Mouse (Mus musculus) layer of hippocampus, adult 11-12 months (tissue): Measurements from ENCODE around the gene Cnr1.

Source experiments
- DNase-seq: peaks from one replicate; pipeline ENCODE4 v3.0.0; 2022; ENCODE audit warnings: low spot score

Gene Cnr1

DNA sequence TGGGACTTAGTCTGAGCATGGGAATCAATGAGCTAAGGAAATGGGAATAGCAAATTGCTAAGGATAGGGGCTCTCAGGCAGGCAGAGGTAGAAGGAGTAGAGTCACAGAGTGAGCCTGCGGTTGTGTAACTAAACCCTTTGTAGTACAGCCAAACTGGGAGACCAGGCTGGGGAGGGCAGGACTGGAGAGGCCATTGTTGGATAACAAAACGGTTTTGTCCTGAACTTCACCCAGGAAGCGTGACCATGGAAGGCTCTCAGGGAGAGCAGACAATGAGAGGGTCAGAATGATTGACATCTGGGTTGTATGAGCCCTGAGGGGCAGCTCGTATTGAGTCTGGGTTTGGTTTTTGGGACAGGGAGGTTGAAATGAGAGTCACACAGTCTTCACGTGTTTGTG lies 17.2 kb downstream of the Cnr1 start:
- no peak for DNase-seq

DNA sequence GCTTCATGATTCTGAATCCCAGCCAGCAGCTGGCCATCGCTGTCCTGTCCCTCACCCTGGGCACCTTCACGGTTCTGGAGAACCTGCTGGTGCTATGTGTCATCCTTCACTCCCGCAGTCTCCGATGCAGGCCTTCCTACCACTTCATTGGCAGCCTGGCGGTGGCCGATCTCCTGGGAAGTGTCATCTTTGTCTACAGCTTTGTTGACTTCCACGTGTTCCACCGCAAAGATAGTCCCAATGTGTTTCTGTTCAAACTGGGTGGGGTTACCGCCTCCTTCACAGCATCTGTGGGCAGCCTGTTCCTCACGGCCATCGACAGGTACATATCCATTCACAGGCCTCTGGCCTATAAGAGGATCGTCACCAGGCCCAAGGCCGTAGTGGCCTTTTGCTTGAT lies 19.5 kb downstream of the Cnr1 start:
- no peak for DNase-seq

DNA sequence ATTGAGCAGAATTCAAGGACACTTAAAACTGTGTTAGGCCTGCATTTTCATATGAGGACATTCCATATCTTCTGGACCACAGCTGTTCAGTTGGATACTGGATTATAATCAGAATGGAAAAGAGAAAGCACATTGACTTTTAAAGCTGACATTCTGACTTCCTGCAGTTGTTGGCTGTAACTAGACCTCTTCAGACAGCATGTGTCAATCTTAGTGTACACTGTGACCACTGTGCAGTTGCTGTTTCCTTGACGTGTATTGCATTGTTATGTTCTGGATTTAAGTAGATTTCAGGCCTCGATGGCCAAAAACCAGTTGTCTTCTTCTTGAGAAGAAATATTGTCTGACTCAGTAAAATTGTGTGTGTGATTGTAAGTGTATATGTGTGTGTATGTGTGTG lies 21.3 kb downstream of the Cnr1 start:
- DNase-seq, result no peak

DNA sequence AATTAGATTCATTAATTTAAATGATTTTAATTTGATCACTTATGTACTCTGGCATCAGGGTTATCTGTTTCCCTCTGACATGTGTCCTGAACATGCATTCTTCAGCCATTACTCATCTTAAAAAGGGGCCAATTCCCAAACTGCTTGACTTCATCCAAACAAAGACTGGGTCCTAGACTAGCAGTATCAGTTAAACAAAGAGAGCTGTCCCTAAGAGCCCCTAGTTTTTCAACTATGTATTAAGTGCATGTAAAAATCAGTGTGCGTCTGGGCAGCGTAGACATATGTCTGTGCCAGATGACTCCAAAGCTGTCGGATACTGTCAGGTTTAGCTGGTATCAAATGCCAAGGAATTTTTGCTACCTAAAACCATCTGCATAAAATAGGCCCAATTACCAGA lies 23.2 kb downstream of the Cnr1 start:
- DNase-seq, result no peak

DNA sequence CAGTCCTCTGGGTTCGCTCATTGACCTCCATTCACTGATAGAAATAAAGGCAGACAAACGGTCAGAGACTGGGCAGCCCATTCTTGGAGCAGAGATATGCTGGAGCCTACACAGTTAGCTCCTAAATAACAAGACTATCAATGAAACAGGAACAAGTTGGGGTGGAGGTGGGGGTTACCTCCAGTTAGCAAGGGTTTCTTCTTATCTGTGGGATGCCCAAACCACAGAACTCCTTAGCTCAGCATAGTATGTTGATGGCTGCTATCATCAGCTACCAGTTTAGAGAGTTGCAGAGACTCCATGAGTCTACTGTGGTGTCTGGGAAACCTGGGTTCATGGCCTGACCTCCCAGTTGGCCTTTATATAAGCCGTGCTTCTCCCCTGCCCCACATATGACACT lies 33.0 kb downstream of the Cnr1 start:
- no peak for DNase-seq

DNA sequence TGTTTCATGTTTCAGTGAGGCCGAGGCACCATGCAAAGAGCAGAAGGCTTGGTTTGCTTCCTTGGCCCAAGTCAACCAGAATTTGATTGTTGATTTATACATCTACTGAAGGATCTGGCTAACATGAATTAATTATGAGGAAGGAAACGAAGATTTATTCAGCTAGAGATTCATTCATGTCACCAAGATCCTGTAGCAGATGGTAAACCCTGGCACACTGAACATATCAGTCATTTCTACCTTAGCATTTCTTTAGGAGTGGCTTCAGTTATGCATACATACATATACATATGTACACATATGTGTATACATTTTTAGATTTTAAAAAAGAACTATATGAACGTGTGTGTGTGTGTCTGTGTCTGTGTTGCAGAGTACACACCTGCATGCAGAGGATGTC lies 34.1 kb downstream of the Cnr1 start:
- DNase-seq, result no peak

DNA sequence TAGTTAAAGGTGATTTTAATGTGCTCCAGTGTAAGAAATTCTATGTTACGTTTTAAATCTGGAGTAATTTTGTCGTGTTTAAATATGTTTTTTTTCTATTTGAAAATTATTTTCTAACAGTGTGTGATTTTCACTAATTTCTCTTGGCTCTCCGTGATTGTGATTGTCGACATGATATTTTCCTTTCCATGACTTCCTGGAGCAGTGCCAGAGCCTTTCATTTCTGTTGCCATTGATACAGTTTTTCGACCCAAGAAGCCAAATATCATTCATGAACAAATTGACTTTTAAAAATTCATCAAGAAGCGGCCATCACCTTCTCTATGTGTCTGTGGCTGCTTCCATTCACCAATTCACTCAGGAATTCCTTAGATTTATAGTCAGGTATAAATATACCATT lies 35.4 kb downstream of the Cnr1 start:
- no peak for DNase-seq

DNA sequence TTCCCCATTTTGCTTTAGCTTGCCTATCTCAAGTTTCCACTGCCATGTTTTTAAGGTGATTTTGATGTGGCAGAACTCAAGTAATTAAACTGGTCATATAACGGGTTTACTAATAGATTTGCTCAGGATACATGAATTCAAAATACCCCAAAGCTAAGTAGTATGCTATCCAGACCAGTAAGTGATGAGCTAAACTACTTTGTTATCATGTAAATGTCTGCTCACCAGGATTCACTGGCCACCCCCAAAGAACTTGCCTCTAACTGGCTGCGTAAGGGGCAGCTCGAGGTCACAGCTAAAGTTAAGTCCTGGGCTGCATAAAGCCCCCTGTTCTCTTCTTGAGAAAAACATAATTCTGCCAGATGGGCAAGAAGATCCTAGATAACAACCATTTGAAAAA lies 46.3 kb downstream of the Cnr1 start:
- DNase-seq, result no peak

DNA sequence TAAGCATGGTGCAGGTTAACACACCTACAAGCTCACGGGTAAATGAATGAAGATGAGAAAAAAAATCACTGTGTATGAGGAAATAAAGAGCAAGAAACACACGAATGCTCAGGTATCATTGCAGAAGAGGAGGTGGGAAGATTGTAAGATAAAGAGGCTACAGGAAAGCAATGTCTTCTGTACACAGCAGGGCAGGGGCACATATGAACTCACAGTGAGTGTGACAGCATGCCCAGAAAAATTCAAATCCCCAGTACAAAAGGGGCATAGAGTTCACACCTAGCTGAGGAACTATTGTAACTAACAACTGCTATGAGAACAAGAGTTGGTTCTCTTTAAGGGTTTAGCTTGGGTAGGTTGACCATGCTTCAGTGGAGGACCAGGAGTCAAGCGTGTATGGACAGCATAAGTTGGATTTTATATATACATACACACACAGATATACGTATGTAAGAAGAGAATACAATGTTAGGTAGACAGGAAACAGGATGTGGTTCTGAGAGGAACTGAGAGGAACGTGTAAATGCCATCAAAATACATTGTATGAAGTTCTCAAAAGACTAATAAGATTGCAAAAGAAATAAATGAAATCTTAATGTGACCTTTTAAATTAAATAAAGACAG lies 64.2 kb downstream of the Cnr1 start:
- DNase-seq, result no peak

DNA sequence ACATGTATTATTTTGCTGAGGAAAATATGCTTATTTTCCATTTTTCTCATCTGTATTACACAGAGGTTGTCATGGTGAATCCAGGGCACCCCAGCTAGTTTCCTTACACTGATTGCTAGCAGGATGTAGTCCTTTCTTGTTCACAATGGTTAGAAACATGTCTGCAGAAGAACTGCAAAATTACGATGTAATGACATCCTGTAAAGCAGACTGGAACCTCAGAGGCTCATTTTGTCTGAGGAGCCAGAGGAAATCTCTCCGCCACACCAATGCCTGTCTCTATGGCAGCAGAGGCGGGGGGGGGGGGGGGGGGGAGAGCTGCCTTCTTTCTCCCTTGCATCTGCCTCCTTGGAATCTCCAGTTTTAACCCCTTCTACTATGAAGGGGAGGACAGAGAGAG lies 68.3 kb downstream of the Cnr1 start:
- no peak for DNase-seq

DNA sequence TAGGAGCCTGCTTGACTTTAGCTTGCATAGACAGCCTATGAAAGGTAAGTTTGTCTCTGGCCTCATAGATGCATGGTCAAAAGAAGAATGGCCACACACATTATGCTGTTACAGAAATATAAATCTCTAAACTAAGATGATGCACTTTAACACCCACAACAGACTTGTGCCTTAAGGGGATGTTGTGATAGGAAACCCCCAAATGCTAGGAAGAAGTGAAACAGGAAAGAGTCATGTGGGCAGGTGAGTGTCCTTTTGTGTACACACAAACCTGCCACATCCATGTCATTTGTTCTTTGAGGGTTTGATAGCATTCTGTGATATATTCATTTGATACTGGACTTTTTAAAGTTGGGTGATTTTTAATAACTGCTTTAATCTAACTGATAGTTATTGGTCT lies 72.0 kb downstream of the Cnr1 start:
- DNase-seq, result no peak
